Mouse (Mus musculus) C2C12 (cell line): ENCODE measurements at regions not wholly inside any gene's neighbourhood (a gene's known extent, or its start where the extent isn't known, plus 50 kb on each side); places are given as distances from the start of the nearest gene placed in this dataset.

ENCODE experiments used
- H3K27me3 ChIP-seq: one replicate; pipeline ENCODE4 v1.6.1; 2011; ENCODE audit not compliant: control insufficient read depth, insufficient read depth, insufficient read length
- H3K36me3 ChIP-seq: one replicate; pipeline ENCODE4 v1.6.1; 2011; ENCODE audit not compliant: control insufficient read depth, insufficient read depth
- H3K4me3 ChIP-seq: one replicate; pipeline ENCODE4 v1.5.1; 2011; ENCODE audit warnings: mild to moderate bottlenecking, control low read depth; ENCODE audit not compliant: poor library complexity, insufficient read depth, severe bottlenecking
- H3K79me2 ChIP-seq: one replicate; pipeline ENCODE4 v1.6.1; 2011; ENCODE audit not compliant: control insufficient read depth, insufficient read depth
- H3K79me3 ChIP-seq: one replicate; pipeline ENCODE4 v1.6.1; 2011; ENCODE audit warnings: low read depth, control low read depth
- H3ac ChIP-seq: one replicate; pipeline ENCODE3; 2011; ENCODE audit warnings: low read depth; ENCODE audit not compliant: control insufficient read depth, insufficient read length
- CEBPB ChIP-seq: IDR thresholded peaks from one replicate; pipeline ENCODE4 v1.6.1; 2011; ENCODE audit warnings: low read depth, mild to moderate bottlenecking, control low read depth, moderate library complexity
- CTCF ChIP-seq: IDR thresholded peaks from one replicate; pipeline ENCODE4 v1.5.1; 2011; ENCODE audit not compliant: control insufficient read depth, insufficient read depth, insufficient read length
- FOSL1 ChIP-seq: IDR thresholded peaks from one replicate; pipeline ENCODE4 v1.8.0; 2011; ENCODE audit warnings: mild to moderate bottlenecking, low read length; ENCODE audit not compliant: poor library complexity, insufficient read depth, severe bottlenecking
- MAX ChIP-seq: IDR thresholded peaks from one replicate; pipeline ENCODE4 v1.6.1; 2011; ENCODE audit warnings: mild to moderate bottlenecking, control low read depth
- MYOD1 ChIP-seq: IDR thresholded peaks from one replicate; pipeline ENCODE4 v1.6.1; 2011; ENCODE audit warnings: low read depth; ENCODE audit not compliant: control insufficient read depth, insufficient read length
- MYOG ChIP-seq: IDR thresholded peaks from one replicate; pipeline ENCODE4 v1.6.1; 2011; ENCODE audit not compliant: control insufficient read depth, insufficient read length; ENCODE audit errors: extremely low read depth
- USF1 ChIP-seq: IDR thresholded peaks from one replicate; pipeline ENCODE4 v1.6.1; 2011; ENCODE audit warnings: low read depth, mild to moderate bottlenecking, control low read depth, moderate library complexity

- Histone ChIP-seq H3K79me3 (no peaks in the 10 kb centered on the region), H3K79me2 (no peaks in the 10 kb centered on the region), H3K4me3 (no peak overlapping the region), H3K36me3 (no peaks in the 10 kb centered on the region), H3ac (no peak overlapping the region), H3K27me3 (no peaks in the 10 kb centered on the region)
- no peak for TF ChIP-seq CTCF
- no peak for TF ChIP-seq CEBPB
- no peak for TF ChIP-seq MYOD1
- no peak for TF ChIP-seq FOSL1
- TF ChIP-seq MYOG = no peak
- TF ChIP-seq MAX = no peak
- no peak for TF ChIP-seq USF1
Observed at GRCm38 (mm10) chr12:94584309-94584708, 1107.7 kb upstream of the Flrt2 start.

GRCm38 (mm10) chr12:94587031-94587430 lies 1105.0 kb upstream of the Flrt2 start:
- no peaks in the 10 kb centered on the region for H3K79me3 ChIP-seq
- no peaks in the 10 kb centered on the region for H3K36me3 ChIP-seq
- no peaks in the 10 kb centered on the region for H3K27me3 ChIP-seq
- H3K79me2 ChIP-seq = no peaks in the 10 kb centered on the region
- TF ChIP-seq MYOG (no peak), FOSL1 (no peak)
- no peak overlapping the region for H3K4me3 ChIP-seq
- H3ac ChIP-seq = no peak overlapping the region

DNA sequence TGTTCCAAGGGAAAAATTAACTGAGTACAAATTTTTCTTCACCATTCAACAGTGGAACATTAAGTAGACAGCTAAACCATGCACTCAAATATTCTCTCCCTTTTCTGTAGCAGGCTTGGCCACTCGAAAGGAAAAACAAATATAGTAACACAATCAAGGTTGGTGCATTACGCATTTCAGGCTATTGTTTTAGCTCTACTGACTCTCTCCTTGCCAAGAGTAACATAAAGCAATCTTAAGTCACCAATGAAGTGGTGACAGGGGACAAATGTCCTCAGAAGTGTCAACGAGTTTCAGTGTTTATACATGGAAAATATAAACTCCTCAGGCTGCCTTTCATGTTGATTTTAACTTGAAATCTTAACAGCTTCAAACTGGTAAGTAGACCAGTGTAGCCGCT lies 1103.4 kb upstream of the Flrt2 start:
- H3K36me3 ChIP-seq = no peaks in the 10 kb centered on the region
- H3K79me3 ChIP-seq = no peaks in the 10 kb centered on the region
- H3K4me3 ChIP-seq = no peak overlapping the region
- no peaks in the 10 kb centered on the region for H3K79me2 ChIP-seq
- H3ac ChIP-seq = no peak overlapping the region
- TF ChIP-seq MAX (no peak), CTCF (no peak), FOSL1 (no peak), CEBPB (no peak), MYOG (no peak), MYOD1 (no peak), USF1 (no peak)
- no peaks in the 10 kb centered on the region for H3K27me3 ChIP-seq

- Histone ChIP-seq H3K4me3 (no peak overlapping the region), H3K79me3 (no peaks in the 10 kb centered on the region), H3ac (no peak overlapping the region), H3K36me3 (no peaks in the 10 kb centered on the region), H3K27me3 (no peaks in the 10 kb centered on the region), H3K79me2 (no peaks in the 10 kb centered on the region)
- TF ChIP-seq CEBPB (no peak), FOSL1 (no peak), MAX (no peak), CTCF (no peak), MYOD1 (no peak), MYOG (no peak)
Observed at GRCm38 (mm10) chr12:94589033-94589432, 1103.0 kb upstream of the Flrt2 start.

DNA sequence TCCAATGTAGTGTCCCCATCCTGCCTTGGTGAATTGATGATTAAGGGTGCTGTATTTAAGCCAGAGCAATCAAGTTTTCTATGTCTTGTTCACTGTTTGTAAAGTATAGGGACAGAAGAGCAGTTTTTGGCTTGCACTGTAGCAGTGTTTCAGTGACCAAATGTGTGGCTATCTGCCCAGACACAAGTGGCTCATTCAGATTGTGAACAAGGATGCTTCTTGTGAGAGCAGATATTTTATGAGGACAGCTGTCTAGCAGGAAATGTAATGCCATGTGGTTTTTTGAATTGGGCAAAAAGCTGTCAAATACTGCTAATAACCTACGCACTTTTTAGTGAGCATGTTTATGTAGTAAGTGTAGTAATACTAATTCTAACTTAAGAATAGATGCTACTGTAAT lies 1086.5 kb upstream of the Flrt2 start:
- H3K79me2 ChIP-seq = no peaks in the 10 kb centered on the region
- H3K79me3 ChIP-seq = no peaks in the 10 kb centered on the region
- H3K36me3 ChIP-seq = no peaks in the 10 kb centered on the region
- no peaks in the 10 kb centered on the region for H3K27me3 ChIP-seq
- no peak overlapping the region for H3K4me3 ChIP-seq
- H3ac ChIP-seq = no peak overlapping the region
- no peak for TF ChIP-seq FOSL1
- TF ChIP-seq MAX = no peak
- no peak for TF ChIP-seq MYOG
- TF ChIP-seq USF1 = no peak
- TF ChIP-seq CTCF = no peak
- peak; percentile 42 for TF ChIP-seq MYOD1
- no peak for TF ChIP-seq CEBPB

GRCm38 (mm10) chr12:94636555-94636954 lies 1055.5 kb upstream of the Flrt2 start:
- H3K36me3 ChIP-seq = no peaks in the 10 kb centered on the region
- H3K4me3 ChIP-seq = no peak overlapping the region
- no peaks in the 10 kb centered on the region for H3K79me2 ChIP-seq
- no peaks in the 10 kb centered on the region for H3K27me3 ChIP-seq
- no peak overlapping the region for H3ac ChIP-seq
- no peaks in the 10 kb centered on the region for H3K79me3 ChIP-seq
- TF ChIP-seq USF1 (no peak), CEBPB (no peak), FOSL1 (no peak), MYOD1 (no peak), CTCF (no peak), MYOG (no peak), MAX (no peak)
